Mouse (Mus musculus) embryonic facial prominence, embryonic 11.5 days (tissue): ENCODE measurements around the gene Aire. TPM values are rescaled to one million over a fixed set of nuclear protein-coding genes. Genes with fewer than 3 reads are reported as not detected.

Experiments used
- ATAC-seq: fragments of 200-750 bp; cut with Nextera tagmentation; replicated peaks from 2 replicates; pipeline ENCODE4 v1.8.0; 2017; ENCODE audit warnings: low read depth; ENCODE audit not compliant: insufficient number of reproducible peaks, low FRiP score, low TSS enrichment
- DNase-seq: peaks from one replicate; pipeline ENCODE4 v3.0.0-alpha.2; 2015; ENCODE audit warnings: low spot score
- H3K27ac ChIP-seq: fragments of 300-500 bp; sonication (generic); replicated peaks from 2 replicates; pipeline ENCODE4 v1.5.1; 2014; ENCODE audit warnings: mild to moderate bottlenecking, low read depth, low read length, control low read depth
- H3K27me3 ChIP-seq: fragments of 300-500 bp; sonication (generic); 2 replicates; pipeline ENCODE4 v1.6.1; 2014; ENCODE audit warnings: mild to moderate bottlenecking, low read length, moderate library complexity, mixed read lengths; ENCODE audit not compliant: control insufficient read depth, insufficient read depth
- H3K36me3 ChIP-seq: fragments of 300-500 bp; sonication (generic); replicated peaks from 2 replicates; pipeline ENCODE4 v1.6.1; 2014; ENCODE audit warnings: low read depth, mild to moderate bottlenecking, low read length, moderate library complexity, mixed read lengths; ENCODE audit not compliant: control insufficient read depth, insufficient read depth
- H3K4me1 ChIP-seq: fragments of 300-500 bp; sonication (generic); 2 replicates; pipeline ENCODE4 v1.6.1; 2014; ENCODE audit warnings: low read length, mixed read lengths; ENCODE audit not compliant: control insufficient read depth, insufficient read depth
- H3K4me2 ChIP-seq: fragments of 300-500 bp; sonication (generic); 2 replicates; pipeline ENCODE4 v1.6.1; 2014; ENCODE audit warnings: low read depth, mild to moderate bottlenecking, control low read depth, low read length, moderate library complexity
- H3K4me3 ChIP-seq: fragments of 300-500 bp; sonication (generic); 2 replicates; pipeline ENCODE4 v1.5.1; 2014; ENCODE audit warnings: low read depth, low read length, control low read depth
- H3K9ac ChIP-seq: fragments of 300-500 bp; sonication (generic); replicated peaks from 2 replicates; pipeline ENCODE4 v1.6.1; 2014; ENCODE audit warnings: mild to moderate bottlenecking, control low read depth, low read length
- H3K9me3 ChIP-seq: fragments of 300-500 bp; sonication (generic); replicated peaks from 2 replicates; pipeline ENCODE4 v1.6.1; 2016; ENCODE audit warnings: mild to moderate bottlenecking, low read length, inconsistent platforms, mixed read lengths; ENCODE audit not compliant: control insufficient read depth
- WGBS: fragments of 180-500 bp; shearing (Covaris S2); extraction: QIAGEN DNeasy Blood & Tissue Kit; methylation state at CpG from one replicate; pipeline ENCODE4 v1.1.7; 2014; 5-methylcytosine and 5-hydroxymethylcytosine counted together
- polyA plus RNA-seq: library from polyadenylated mRNA; unstranded; fragments of >200 nt; fragmentation: Nextera tagmentation; extraction: Ambion mirVana; gene quantifications from 2 replicates; pipeline ENCODE4 v1.2.1, GENCODE M21; 2014

Aire gene
- polyA plus RNA-seq, 1 experiment from 2014 or later = 0.11 TPM

DNA sequence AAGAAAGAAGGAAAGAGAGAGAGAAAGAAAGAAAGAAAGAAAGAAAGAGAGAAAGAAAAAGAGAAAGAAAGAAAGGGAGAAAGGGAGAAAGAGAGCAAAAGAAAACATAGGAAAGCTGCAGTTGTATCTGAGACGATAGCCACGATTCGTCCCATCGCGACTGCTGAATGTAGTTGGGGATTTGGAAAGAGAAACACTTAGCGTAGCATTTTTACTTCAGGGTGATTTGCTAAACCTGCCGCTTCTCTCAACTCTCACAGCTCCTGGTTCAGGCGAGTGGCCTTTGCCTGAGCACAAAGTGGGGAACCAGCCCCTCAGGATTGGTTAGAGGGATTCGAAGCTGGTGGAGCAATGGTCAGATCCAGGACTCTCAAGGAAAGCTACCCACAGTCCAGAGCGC lies 33.1 kb downstream of the Aire start:
- WGBS = 19% methylated on average over 10 of the region's 10 CpGs
- ATAC-seq = no peak
- peak; percentile 20 for DNase-seq
- H3K9ac ChIP-seq = 0 out of 2 replicates have a peak overlapping the region, but pooled peaks have one; percentile 2
- H3K27ac ChIP-seq = no peak overlapping the region
- no peaks in the 10 kb centered on the region for H3K36me3 ChIP-seq
- peak overlapping the region; percentile 3; the same call in 1 of the 2 replicates for H3K4me2 ChIP-seq
- no peaks in the 10 kb centered on the region for H3K27me3 ChIP-seq
- 0 out of 2 replicates have a peak overlapping the region, but pooled peaks have one; percentile 11 for H3K4me3 ChIP-seq
- peaks cover 7% of the 10 kb centered on the region; the same call in 1 of the 2 replicates for H3K4me1 ChIP-seq
- H3K9me3 ChIP-seq = no peaks in the 10 kb centered on the region

DNA sequence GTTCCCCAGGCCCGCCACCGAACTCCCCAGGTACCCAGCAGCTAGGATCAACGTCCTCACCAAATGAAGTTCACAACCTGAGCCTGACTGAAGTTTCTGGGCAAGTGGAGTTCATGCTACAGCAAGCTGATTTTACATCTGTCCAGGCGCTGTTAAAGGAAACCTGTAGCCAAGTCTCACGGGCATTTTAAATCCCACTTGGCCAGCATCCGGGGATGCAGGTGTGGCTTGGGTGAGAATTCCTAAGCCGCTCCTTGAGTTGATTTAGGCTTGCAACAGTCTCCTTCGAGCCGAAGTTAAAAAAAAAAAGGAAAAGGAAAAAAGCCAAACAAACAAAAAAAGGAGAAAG lies 33.5 kb downstream of the Aire start, which contains the start of gene Pfkl:
Pfkl (minus strand) TSS at position 139 of the 349 bp plus-strand sequence.
- DNase-seq = no peak
- H3K27ac ChIP-seq = peak within 1 kb of the TSS; percentile 94

GRCm38 (mm10) chr10:78009184-78009944 lies 34.0 kb downstream of the Aire start:
- peak overlapping the region; percentile 77 for H3K4me2 ChIP-seq
- WGBS = under 1% methylated on average over 47 of the region's 59 CpGs
- DNase-seq (peak; percentile 96), ATAC-seq (peak; percentile 94)
- H3K9me3 ChIP-seq = no peaks in the 10 kb centered on the region
- no peaks in the 10 kb centered on the region for H3K36me3 ChIP-seq
- peak overlapping the region; percentile 94 for H3K27ac ChIP-seq
- peaks cover 7% of the 10 kb centered on the region; the same call in 1 of the 2 replicates for H3K4me1 ChIP-seq
- H3K9ac ChIP-seq = peak overlapping the region; percentile 86
- H3K27me3 ChIP-seq = no peaks in the 10 kb centered on the region
- peak overlapping the region; percentile 75 for H3K4me3 ChIP-seq

More for the DNA sequence above, 33.5 kb downstream of the Aire start, which contains the start of gene Pfkl:
- H3K4me3 ChIP-seq = peak within 1 kb of the TSS; percentile 75
- ATAC-seq = no peak
- peak within 1 kb of the TSS; percentile 86 for H3K9ac ChIP-seq
- WGBS = under 1% methylated on average over 9 of the region's 9 CpGs
- H3K4me2 ChIP-seq = peak within 1 kb of the TSS; percentile 77
- no peaks in the 10 kb centered on the region for H3K9me3 ChIP-seq
- H3K4me1 ChIP-seq = peaks cover 7% of the 10 kb centered on the region; the same call in 1 of the 2 replicates
- no peaks in the 10 kb centered on the region for H3K36me3 ChIP-seq
- H3K27me3 ChIP-seq = no peaks in the 10 kb centered on the region

- Histone ChIP-seq H3K9ac (peak overlapping the region; percentile 46), H3K27me3 (no peaks in the 10 kb centered on the region), H3K9me3 (no peaks in the 10 kb centered on the region), H3K4me3 (peak overlapping the region; percentile 75), H3K4me2 (peak overlapping the region; percentile 77), H3K4me1 (peaks cover 7% of the 10 kb centered on the region; the same call in 1 of the 2 replicates), H3K27ac (no peak overlapping the region), H3K36me3 (no peaks in the 10 kb centered on the region)
- ATAC-seq (no peak), DNase-seq (no peak)
- 79% methylated on average over 3 of the region's 3 CpGs for WGBS
Observed at GRCm38 (mm10) chr10:78008169-78008568, 35.2 kb downstream of the Aire start.

DNA sequence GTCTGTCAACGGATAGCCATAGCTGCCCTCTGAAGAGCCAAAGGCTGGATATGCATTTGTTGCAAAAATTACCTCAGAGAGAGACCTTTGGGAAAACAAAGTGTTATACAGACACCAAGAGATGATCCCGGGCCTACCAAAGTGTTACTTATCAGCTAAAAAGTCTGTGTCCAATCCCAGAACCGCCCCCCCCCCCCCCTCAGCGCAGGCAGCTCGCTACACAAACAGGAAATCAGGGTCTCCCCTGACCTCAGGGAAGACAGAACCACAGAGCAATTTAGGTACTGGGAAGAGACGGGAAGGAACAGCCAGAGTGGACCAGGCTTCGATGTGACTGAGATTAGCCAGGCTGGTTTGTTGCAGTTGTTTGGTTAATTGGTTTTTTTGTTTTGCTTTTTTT lies 36.2 kb downstream of the Aire start:
- H3K4me2 ChIP-seq = no peak overlapping the region
- no peaks in the 10 kb centered on the region; the same call in 1 of the 2 replicates for H3K36me3 ChIP-seq
- WGBS = 37% methylated on average over 7 of the region's 7 CpGs
- H3K9ac ChIP-seq = peak overlapping the region; percentile 32
- no peak overlapping the region for H3K4me3 ChIP-seq
- DNase-seq (no peak), ATAC-seq (no peak)
- no peaks in the 10 kb centered on the region for H3K9me3 ChIP-seq
- no peak overlapping the region for H3K27ac ChIP-seq
- no peaks in the 10 kb centered on the region for H3K27me3 ChIP-seq
- H3K4me1 ChIP-seq = peaks cover 7% of the 10 kb centered on the region; the same call in 1 of the 2 replicates

GRCm38 (mm10) chr10:78005791-78006438 lies 37.5 kb downstream of the Aire start:
- no peak overlapping the region for H3K9ac ChIP-seq
- H3K4me2 ChIP-seq = no peak overlapping the region
- DNase-seq = no peak
- H3K27ac ChIP-seq = no peak overlapping the region
- H3K4me1 ChIP-seq = peaks cover 7% of the 10 kb centered on the region; the same call in 1 of the 2 replicates
- H3K27me3 ChIP-seq = no peaks in the 10 kb centered on the region
- no peaks in the 10 kb centered on the region for H3K9me3 ChIP-seq
- no peak overlapping the region for H3K4me3 ChIP-seq
- no peak for ATAC-seq
- no peaks in the 10 kb centered on the region; the same call in 1 of the 2 replicates for H3K36me3 ChIP-seq
- WGBS = 97% methylated on average over 4 of the region's 4 CpGs

DNA sequence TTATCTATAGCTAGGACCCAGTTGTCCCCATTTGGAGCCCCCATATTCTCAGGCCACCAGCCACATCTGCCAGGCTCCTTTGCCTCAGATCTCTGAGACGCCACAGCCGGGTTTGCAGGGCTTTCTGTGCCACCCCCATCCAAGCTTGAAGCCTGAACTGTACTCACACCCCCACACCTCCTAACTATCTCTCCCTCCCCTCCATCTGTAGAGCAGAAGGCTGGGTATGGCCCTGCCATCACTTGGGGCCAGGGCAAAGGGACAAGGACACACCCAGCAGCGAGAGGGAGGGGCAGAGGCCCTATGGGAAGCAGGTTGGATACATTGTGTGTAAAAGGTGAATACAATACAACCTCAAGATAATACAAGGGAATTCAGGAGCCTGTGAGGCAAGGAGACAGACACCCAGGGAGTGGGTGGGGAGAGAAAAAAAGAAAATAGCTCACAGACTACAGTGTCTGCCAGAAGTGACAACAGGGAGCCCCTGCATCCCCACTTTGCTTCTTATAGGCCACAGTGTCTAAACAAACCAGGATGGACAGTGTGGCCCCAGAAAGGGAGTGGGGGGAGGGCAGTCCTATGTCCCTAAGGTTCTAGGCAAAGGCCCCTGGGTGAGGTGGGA lies 38.8 kb downstream of the Aire start:
- no peak overlapping the region for H3K27ac ChIP-seq
- H3K36me3 ChIP-seq = peaks cover 8% of the 10 kb centered on the region
- H3K9ac ChIP-seq = no peak overlapping the region
- no peak for DNase-seq
- no peaks in the 10 kb centered on the region for H3K9me3 ChIP-seq
- H3K4me2 ChIP-seq = no peak overlapping the region
- H3K4me3 ChIP-seq = no peak overlapping the region
- no peaks in the 10 kb centered on the region for H3K27me3 ChIP-seq
- H3K4me1 ChIP-seq = peaks cover 7% of the 10 kb centered on the region; the same call in 1 of the 2 replicates
- 88% methylated on average over 3 of the region's 3 CpGs for WGBS
- ATAC-seq = no peak
